Mouse (Mus musculus) cerebellum, adult 2 months (tissue): ENCODE data around the gene Bend6.

Source experiments
- CTCF ChIP-seq: fragments of 200-500 bp; IDR thresholded peaks from 2 replicates; pipeline ENCODE4 v1.5.1; 2011; ENCODE audit warnings: low read depth, mild to moderate bottlenecking, control low read depth, low read length, moderate library complexity, borderline replicate concordance; ENCODE audit not compliant: insufficient read depth
- POLR2A ChIP-seq: fragments of 200-500 bp; IDR thresholded peaks from 2 replicates; pipeline ENCODE4 v1.6.1; 2011; ENCODE audit warnings: low read length, control low read depth, borderline replicate concordance; ENCODE audit not compliant: insufficient read depth

DNA sequence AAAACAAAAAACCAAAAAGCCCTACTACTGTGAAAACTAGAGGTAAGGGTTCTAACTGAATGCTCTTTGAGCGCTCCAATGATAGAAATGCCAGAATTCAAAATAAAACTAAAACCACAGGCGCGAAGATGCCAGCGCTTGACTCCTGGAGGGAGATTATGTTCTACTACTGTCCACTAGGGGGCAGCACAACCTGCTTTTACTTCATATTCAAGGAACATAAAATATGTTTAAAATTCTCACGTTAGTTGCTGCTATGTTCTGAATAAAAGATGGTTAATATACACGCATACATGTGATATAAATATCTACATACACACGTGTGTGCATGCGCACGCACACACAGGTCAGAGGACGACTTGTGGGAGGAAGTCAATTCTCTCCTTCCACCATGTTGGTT, 14.8 kb downstream of the Bend6 start:
- TF ChIP-seq POLR2A (no peak), CTCF (peak; percentile 53; the same call in 1 of the 2 replicates)
